Mouse (Mus musculus) cerebellum, adult 18-20 months (tissue): Measurements from ENCODE around the gene Tars.

Experiments used
- DNase-seq, 2 experiments: peaks; one replicate each; pipeline ENCODE4 v3.0.0; 2021

Gene Tars

DNA sequence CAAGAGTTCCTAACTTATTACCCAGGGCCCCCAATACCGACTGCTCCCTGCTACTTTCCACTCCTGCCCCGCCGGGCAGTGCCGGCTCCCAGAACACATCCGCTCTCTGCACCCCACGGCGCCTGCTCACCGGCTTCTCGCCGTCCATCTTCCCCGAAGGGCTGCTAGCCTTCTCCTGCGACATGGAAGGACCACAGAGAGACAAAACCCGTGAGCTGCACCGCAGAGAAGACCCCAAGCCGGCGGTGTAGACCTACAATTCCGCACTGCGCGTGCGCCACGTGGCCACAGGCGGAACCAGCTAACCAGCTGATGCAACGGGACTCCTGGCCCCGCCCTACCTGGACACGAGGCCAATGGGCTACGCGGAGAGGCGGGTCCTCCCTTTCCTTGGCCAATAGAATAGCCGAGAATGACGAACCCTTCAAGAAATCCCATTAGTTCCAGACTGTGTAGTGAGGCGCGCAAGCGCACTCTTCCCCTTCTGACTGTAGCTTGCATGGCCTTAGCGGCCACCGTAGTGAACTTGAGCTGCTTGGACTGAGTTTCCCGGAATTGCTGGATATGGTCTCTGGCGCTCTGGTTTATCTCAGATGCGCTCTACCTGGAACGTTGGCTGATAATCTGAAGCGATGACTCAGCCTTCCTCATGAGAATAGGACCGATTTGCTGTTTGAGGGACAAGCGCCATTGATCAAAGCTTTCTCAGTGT lies at the start of gene Tars:
Gene Tars (minus strand): TSS at position 310 of the 712 bp plus-strand sequence.
- peak; percentile 97 to 98 for DNase-seq

DNA sequence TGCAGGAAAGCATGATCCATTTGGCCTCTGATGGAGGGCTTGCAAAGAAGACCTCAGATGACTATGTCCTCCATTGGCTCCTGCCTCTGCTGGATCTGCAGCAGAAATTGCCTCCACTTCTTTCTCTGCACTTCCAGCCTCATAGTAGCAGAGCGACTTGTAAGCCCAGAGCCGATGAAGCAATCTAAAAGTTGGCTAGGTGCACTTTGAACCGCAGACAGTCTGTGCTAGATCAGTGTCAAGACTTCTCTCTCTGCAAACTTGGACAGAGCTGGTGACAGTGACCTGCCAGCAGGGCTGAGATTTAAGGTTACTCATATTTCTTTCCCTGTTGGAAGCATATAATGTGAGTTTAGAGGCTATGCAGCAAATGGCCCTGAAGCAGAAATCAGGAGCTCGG lies 37.9 kb upstream of the Tars start:
- DNase-seq, result no peak

DNA sequence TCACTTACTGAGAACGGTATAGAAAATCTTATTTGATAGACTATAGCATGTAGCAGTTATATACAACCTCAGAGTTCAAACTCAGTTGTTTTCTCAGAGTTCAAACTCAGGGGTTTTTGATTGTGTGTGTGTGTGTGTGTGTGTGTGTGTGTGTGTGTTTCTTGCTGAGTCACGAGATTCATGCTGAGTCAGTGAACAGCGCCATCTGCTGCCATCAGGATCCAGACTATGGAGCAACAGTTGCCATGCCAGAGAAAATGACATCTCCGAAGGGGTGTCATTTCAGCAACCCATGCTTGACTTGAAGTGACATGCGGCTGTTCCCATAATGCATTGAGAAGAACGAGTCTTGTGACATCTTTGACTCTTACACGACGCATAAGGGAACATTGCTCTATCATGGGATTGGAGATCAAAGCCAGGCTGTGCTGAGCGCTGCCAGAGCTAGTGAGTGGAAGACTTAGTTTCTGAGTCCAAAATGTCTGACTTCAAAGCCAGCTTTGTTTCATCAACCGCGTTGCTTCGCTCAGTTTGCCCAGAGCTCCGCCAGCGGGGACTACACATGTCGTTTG lies 37.3 kb upstream of the Tars start:
- no peak for DNase-seq

DNA sequence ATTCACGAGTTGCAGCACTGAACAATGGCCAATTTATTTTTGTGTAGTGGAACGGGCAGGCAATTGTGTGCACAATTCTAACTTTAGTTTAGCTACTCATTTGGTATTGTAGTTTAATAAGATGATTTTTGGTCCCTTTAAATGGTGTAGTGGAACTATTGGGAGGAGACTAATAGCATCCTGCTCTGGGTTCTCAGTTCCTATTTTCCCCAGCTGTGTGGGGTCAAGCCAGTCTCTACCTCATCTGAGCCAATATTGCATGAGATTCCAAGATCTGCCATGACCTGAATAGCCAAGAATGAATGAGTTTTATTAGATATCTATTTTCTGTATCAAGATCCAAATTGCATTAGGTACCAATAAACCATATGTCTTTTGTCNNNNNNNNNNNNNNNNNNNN lies 27.4 kb upstream of the Tars start:
- no peak for DNase-seq

DNA sequence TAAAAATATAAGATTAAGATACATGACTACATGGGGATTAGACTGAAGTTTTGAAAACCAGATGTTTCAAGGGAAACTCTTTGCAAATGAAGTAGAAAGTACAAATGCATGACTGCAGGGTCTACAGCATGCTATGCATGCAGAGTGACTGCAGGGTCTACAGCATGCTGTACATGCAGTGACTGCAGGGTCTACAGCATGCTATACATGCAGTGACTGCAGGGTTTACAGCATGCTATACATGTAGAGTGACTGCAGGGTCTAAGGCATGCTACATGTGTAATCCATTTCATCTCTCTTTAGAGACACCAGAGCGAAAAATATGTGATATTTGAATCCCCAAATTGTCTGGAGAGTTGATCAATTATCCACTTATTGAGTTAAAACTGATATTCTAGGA lies 14.0 kb upstream of the Tars start:
- no peak for DNase-seq

DNA sequence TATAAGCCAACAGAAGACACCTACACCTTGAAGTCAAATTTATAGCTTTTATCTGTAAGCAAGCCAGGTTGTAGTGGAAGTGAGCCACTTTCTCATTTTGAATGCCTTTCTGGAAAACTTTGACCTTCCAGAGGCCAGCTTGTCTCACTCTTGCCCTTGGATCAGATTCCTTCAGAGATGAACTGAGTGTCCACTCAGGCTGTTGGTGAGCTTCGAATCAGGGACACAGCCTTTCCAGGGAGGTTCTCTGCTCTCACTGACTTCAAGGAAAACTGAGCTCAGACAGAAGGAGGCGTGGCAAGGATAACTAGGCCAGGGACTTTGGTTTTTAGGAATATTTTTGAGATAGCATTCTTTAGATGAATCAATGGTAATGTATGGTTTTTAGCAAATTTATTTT lies 13.1 kb upstream of the Tars start:
- no peak for DNase-seq

DNA sequence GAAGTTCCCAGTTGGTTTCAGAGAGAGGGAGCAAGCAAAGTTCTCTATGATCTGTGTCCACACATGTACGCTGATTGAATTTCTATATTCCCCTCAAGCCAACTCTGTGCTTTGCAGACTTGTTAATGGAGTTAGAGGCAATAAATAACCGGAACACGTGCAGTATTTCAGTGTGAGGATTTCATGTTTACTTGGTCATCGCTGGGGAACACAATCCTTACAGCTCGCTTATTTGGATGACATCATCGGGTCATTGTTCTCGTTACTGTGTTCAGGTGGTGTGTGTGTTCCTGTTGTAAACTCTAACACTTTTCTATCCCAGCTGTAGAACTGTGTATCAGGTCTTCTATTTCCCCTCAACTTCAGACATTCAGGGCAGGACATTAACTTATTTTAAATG lies 12.4 kb upstream of the Tars start:
- no peak for DNase-seq

DNA sequence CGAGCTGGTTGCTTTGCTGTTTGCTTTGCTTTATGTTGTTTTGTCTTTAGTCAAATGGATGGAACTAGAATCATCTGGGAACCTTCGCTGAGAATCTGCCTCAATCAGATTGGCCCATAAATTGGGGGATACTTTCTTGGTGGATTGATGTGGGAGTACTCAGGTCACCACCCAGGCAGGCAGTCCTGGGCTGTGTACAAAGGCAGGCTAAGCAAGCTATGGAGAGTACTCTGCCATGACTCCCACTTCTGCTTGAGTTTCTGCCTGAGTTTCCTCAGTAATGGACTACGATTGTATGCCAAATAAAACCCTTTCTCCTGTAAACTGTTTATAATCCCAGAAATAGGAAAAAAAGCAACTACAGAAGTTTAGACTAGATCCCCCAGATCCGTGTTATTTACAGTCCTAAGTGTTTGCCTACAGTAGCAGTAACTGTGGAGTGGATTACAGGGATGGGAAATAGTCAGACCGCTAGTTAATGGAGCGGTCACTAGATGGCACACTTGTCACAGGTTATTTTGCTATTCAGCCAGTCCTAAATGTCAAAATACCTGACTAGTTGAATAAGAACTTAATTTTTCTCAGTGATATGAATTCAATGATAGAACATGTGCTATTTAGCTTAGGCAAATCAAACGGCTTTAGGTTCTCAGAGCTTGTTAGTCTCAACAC lies 8.8 kb upstream of the Tars start:
- no peak for DNase-seq

DNA sequence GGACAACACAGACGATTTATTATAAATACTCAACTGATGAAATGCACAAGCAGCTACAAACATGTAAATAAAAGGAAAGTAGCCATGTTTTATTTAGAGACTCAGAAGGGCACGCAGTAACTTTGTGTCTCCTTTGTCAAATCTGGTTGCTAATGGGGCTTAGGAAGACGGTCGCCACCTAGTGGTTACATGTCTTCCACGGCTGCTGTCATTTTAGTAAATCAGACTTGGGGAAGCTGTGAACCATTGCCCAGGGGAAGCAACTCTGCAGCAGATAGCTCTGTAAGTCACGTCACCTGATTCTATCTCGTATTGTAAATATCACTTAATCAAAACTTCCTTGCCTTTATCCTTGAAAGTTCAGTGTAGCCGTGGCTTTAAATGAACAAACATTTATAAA lies 7.9 kb upstream of the Tars start:
- peak; percentile 48 to 55 for DNase-seq

DNA sequence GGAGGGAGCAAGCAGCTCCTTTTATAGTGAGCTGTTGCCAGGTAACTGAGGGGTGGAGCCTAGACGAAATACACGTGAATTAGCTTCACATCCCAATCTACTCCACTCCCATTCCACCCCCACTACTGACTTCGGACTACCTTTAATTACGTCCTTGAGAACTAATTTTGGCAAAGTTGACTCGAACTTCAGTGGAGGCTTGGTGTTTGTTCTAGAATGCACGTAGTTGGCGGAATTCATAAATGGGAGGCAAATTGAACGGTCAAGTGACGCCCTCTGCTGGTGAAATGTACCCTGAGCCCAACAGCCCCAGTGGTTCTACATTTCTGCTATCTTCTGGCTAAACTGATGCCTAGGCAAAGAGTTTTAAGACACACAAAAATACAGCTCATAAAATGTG lies 7.3 kb upstream of the Tars start:
- no peak for DNase-seq

DNA sequence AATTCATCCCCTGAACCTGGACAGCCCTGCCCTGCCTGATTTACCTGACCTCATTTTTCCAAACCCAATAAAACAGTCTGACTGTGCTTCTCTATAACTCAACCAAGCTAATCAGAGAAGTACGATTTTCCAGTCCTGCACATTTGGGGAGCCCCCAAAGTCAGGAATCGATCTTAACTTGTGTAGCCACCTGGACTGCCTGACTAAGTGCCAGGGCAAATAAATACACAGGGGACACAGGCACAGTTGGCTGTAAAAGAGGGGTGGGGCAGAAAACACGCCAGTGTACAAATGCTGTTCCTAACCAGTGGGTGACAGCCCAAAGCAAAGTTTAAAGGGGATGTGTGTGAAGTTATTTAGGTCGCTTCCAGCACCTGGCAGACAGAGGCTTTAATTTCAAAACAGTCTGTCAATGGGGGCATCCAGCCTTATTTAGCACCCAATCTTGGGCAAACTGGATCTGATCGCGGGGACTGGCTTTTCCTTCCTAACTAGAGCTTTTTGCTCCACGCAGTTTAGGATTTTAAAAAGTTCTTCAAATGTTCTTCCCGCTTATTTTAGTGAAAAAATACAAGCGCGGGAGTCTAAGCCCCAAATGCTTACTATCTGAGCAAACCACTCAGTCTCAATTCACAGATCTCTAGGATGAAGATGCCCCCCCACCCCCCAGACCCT lies 652 bp downstream of the Tars start:
- peak in 1 of 2 experiments; percentile 20 for DNase-seq

DNA sequence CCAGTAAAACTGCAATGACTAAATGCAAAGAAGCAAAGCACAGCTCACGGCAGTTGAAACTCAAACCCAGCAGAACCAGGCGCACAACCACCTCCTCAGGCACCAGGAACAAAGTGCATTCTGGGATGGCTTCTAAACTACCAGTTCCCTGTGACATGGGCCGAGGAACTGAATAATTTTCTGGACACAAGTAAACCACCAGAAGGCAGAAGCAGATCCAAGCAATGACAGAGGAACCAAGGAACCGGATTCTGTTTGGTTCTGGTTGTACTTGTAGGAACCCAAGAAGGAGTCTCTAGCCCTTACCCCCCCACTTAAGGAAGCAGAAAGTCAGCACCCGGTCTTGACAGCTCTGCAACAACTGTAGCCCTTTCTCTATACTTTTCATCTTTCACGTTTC lies 3.0 kb downstream of the Tars start:
- no peak for DNase-seq

DNA sequence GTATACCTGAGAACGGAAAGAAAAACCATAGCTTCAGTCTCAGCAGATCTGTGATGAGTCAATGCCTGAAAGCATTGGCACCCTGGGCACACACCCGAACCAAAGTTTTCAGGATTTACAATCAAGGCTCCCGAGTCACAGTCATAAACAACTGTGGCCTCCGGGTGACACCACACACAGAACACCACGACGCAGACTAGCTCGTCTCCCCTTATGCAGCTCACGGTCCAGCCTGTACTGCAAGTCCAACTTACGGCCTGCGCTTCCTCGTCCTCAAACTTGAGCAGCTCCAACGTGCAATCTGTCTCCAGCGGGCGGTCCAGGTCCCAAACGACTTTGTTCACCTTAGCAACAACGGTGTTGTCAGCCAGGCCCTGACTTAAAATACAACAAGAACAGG lies 6.6 kb downstream of the Tars start:
- DNase-seq, result no peak

DNA sequence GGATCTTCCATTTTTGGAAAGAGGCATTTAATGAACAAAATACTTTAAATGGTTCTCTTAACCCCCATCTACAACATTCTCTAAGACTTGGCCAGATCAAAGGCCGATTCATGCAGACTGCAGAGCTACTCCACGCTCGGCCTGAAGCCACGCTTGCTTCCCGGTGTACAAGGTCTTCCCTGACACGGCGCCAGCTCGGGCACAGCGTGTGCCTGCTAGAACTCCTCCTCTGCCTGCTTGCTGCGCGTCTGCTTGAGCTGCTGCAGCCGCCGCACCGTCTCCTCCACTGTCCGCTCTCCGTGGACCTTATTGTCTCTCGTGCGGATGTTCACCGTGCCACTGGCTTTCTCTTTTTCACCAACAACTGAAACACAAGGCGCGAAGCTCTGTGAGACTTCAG lies 15.7 kb downstream of the Tars start:
- DNase-seq, result no peak

DNA sequence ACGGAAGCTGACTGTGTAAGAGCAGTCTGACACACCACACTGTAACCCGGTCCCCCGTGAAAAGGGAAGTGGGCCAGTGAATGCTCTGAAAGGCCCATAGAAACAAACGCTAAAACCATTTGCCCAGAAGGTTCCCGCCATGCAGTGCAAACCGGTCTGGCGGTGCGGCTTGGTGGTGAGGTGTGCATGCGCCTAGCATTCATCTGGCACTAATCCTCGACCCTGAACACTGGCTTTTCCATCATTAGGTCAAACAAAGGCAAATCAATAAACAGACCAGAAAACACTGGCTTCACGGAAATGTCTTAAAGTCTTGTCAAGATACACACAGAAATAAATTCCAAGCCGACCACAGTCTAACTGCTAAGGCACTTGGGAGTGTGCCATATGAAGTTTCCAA lies 16.9 kb downstream of the Tars start:
- no peak for DNase-seq

DNA sequence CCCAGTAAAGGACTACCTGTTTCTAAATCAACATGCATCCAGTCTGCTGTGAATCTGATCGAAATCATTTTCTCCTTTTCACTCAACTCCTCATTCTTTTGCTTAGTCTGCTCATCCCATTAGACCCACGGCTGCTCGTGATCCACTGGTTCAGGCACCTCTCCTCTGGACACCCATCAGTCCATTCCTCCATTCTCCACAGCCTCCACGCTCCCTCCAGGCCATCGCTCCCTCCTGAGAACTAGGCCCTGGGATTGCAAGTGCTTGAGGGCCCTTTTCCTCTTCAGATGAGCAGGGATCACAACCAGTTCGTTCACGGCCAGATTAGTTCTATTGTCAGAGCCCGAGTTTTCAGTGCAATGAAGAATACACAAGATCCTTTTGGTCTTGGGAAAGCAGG lies 18.8 kb downstream of the Tars start:
- no peak for DNase-seq

DNA sequence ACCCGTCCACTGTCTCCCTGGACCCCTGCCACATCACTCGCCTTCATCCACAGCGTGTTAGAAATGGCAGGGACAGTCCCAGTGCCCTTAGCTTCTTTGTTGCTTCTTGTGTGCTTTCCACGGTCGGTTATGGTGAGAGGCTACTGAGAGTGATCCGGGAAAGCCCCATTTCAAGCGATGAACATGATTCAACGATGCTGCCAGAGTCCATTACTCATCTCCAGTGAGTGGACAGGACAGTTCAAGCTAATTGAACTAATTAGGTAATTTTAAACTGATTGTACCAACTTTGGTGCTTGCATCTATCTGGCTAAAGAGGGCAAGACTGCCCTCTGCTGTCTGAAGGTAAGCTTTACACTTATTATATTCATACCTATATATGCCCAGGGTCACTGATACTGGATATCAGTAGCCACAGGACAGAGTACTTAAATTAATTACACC lies 19.4 kb downstream of the Tars start:
- peak; percentile 16 to 35 for DNase-seq

DNA sequence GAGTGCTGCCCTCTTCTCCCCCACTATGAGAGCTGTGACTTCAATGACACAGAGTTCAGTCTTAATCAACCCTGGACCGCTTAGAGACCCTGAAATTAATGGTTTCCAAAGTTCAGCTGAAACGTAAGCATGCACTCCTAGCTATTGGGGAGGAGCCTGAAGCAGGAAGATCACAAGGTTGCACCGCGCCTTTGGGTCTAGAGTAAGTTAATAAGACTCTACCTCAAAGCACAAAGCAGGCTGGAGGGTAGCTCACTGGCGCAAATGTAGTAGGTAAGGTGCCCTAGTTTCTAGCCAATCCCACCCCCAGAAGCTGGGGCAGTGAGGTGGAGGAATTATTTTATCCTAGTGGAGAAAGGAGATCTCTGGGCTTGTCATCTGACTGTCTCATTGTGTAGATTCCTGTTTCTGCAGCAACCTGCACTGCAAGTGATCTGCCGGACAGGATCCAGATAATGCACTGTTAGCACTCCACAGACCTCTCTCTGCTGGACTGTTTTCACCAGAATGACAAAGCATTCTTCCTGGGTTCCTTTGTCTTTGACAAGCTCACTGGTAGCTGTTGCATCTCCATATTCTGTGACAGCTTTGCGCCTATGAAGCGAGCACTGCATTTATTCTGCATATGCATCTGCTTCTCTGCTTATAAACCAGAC lies 19.9 kb downstream of the Tars start:
- no peak for DNase-seq

DNA sequence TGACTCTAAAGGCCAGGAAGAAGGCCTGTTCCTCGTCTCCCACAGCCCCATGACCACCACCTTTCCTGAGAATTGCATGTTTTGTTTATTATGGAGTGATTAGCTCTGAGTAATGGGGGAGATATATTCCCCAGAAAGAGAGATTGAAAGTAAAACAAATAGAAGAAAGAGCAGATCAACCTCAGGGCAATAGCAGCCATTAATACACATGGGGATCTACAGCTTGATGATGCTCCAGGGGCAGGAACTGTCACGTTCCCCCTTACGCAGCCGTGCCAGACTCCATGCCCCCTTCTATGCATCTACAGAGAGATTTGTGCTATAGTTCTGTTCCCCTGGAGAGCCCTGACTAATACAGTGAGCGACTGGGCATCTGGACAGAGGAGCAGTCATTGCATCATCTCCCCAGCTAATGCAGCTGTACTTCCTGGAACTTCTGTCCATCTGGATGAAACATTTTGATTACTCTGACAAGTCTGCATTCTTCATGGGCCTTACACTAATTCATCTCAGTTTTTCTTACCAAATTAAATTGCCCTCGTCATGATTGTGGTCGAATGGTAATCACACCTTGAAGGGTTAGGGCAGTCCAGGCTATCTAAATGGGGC lies 28.9 kb downstream of the Tars start:
- no peak for DNase-seq

DNA sequence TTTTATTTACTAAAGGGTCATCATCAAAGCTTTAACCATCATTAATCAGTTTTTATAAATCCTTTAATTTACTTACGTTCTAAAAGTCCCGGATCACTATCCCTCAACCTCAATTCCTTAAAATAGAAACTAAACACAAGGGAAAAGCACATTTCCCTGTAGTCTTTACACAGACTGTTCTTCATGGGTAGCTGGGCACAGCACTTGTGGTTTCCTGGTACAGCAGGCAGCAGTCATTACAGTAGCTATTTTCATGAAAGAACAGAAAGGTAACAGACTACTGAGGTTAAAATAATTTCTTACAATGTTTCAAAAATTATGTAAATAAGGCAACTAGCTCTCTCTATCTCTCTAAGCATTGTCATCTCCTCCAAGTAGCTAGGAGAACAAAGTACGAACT lies 29.9 kb downstream of the Tars start:
- no peak for DNase-seq

DNA sequence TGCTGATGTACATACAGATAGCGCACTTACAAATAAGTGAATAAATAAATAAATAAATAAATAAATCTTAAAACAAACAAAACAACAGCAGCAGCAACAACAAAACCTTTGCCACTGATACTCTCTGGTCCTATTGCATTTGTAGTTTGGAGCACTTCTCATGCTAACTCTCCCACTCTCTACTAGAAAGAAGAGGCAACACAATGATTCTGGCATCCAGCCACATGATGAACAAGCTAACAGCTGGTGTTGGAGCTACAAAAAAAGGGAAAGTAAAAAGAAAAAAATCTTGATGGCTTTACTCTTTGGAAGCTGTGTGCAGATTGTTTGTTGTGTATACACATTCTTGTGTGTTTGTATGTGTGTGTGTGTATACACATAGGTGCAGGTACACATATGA lies 34.7 kb downstream of the Tars start:
- DNase-seq, result no peak

DNA sequence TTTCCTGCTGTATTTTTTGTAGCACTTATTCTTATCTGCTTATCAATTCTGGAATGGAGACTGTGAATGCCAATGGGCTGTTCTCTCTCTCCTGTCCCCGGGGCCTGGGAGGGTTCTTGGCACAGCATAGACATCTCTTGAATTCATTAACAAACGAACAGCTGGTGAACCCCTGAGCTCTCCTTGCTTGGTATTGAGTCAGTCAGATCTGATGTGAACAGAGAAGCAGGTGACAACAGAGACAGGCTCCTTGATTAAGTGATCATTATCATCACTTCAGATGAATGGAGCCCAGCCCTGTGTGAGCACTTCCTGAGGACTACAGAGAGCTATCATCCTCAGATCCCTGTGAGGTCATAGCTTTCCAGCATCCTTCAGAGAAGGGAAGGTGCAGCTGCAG lies 35.4 kb downstream of the Tars start:
- no peak for DNase-seq

DNA sequence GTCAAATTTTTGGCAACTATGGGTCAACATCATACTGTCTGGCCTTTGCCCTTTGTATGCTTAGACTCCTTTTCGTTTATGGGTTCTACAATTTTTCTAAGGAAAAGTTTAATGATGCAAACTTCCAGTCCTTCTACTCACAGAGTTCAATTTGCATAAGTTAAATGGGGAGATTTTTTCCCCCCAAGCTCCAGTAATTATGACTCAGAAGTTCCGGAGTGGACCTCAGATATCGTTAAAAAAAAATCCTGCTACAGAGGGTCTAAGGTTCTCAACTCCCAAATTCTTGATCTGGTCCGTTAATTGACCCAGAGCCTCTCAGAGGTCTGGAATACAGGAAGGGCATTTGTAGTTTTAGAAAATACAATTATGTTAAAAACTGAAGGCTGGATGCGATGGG lies 37.6 kb downstream of the Tars start:
- no peak for DNase-seq
